Mouse (Mus musculus) olfactory bulb, adult 2 months (tissue): ENCODE measurements around the gene Pde4b. TPM values are rescaled to one million over a fixed set of nuclear protein-coding genes. Genes with fewer than 3 reads are reported as not detected.

ENCODE experiments used
- H3K27ac ChIP-seq: fragments of 200-500 bp; 2 replicates; pipeline ENCODE4 v1.5.1; 2012; ENCODE audit warnings: low read depth, low read length; ENCODE audit not compliant: insufficient read depth
- H3K4me1 ChIP-seq: fragments of 200-500 bp; 2 replicates; pipeline ENCODE4 v1.6.1; 2012; ENCODE audit warnings: low read length; ENCODE audit not compliant: control insufficient read depth, insufficient read depth
- H3K4me3 ChIP-seq: fragments of 200-500 bp; 2 replicates; pipeline ENCODE4 v1.5.1; 2012; ENCODE audit warnings: mild to moderate bottlenecking, low read depth, low read length, moderate library complexity; ENCODE audit not compliant: insufficient read depth
- CTCF ChIP-seq: fragments of 200-500 bp; IDR thresholded peaks from 2 replicates; pipeline ENCODE4 v1.5.1; 2012; ENCODE audit warnings: low read depth, mild to moderate bottlenecking, low read length, moderate library complexity; ENCODE audit not compliant: insufficient read depth
- POLR2A ChIP-seq: fragments of 200-500 bp; IDR thresholded peaks from 2 replicates; pipeline ENCODE4 v1.6.1; 2012; ENCODE audit warnings: mild to moderate bottlenecking, low read depth, low read length, moderate library complexity; ENCODE audit not compliant: insufficient read depth
- WGBS: fragments of 180-500 bp; shearing (Covaris S2); methylation state at CpG from one replicate; pipeline ENCODE4 v1.1.7; 2018; 5-methylcytosine and 5-hydroxymethylcytosine counted together
- polyA plus RNA-seq: library from polyadenylated mRNA; stranded (reverse); fragments of >200 nt; gene quantifications from 2 replicates; pipeline ENCODE4 v1.2.4, GENCODE M21; 2012; ENCODE audit warnings: low replicate concordance; ENCODE audit not compliant: missing spikeins, insufficient read depth, insufficient read length

Gene Pde4b
- polyA plus RNA-seq, 1 experiment = not detected

GRCm38 (mm10) chr4:102406848-102407247 is 319.5 kb downstream of the Pde4b start:
- TF ChIP-seq POLR2A (no peak), CTCF (no peak)
- peaks cover 3% of the 10 kb centered on the region; the same call in 1 of the 2 replicates for H3K4me1 ChIP-seq
- no peak overlapping the region for H3K4me3 ChIP-seq
- no peak overlapping the region for H3K27ac ChIP-seq
- 78% methylated on average over 3 of the region's 3 CpGs for WGBS

DNA sequence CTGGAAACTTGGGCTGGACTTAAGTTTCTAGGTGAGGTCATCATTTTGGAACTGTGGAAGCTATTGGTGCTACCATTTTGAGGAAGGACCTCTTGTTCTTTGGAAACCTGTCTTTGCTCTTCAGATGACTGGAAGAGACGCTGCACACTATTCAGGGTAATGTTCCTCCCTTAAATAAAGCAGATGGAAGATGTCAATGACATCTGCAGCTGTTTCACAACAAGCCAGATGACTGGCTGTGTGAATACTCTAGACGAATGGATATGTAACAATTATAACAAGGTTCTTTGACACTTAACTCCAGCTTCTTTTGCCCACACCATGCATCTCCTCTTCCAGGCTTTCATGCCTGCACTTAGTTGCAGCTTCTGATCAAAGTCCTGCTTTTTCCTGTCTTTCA is 320.8 kb downstream of the Pde4b start:
- H3K27ac ChIP-seq = no peak overlapping the region; the same call in 1 of the 2 replicates
- WGBS = 80% methylated on average over 2 of the region's 2 CpGs

GRCm38 (mm10) chr4:102408938-102409337 is 321.6 kb downstream of the Pde4b start:
- no peak overlapping the region for H3K27ac ChIP-seq
- peaks cover 3% of the 10 kb centered on the region; the same call in 1 of the 2 replicates for H3K4me1 ChIP-seq
- WGBS = 18% methylated on average over 4 of the region's 4 CpGs
- no peak overlapping the region for H3K4me3 ChIP-seq
- TF ChIP-seq CTCF (no peak), POLR2A (no peak)

More for the DNA sequence above, 320.8 kb downstream of the Pde4b start:
- TF ChIP-seq POLR2A = no peak
- TF ChIP-seq CTCF = no peak
- H3K4me3 ChIP-seq = no peak overlapping the region
- H3K4me1 ChIP-seq = peaks cover 3% of the 10 kb centered on the region; the same call in 1 of the 2 replicates

DNA sequence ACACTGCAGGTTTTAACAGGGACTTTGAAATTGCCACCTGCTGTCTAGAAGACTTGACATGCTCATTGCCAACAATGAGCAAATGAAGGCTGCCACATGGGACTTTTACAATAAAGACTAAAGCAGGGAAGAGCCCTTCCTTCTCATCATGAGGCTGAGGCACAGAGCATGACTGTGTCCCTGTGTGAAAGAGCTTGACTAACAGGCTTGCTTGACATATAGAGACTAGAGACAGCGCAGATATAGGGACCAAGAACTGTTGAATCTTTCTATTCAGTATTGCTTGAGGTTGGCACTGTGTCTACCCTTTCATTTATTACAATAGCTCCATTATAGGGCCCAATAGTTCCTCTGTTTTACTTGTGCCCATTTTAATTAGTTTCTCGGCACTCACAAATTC is 325.8 kb downstream of the Pde4b start:
- H3K27ac ChIP-seq = no peak overlapping the region

DNA sequence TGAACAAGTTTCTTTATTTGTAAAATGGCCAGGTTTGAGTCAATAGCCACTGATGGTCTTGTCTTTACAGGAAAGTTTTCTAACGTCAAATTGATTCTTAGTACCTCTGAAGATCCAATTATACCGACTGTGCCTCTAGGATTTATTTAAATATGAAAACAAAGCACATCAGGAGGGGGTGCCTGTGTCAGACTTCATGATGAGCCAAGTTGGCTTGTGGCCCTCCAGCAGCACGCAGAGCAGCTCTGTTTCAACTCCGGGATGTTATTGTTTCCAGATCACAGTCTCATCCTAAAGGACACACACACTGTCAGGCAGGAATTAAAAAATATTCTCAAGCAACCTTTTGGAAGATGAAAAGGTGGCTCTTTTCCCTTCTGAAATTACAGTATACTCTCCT is 326.5 kb downstream of the Pde4b start:
- Histone ChIP-seq H3K27ac (no peak overlapping the region), H3K4me1 (peaks cover 3% of the 10 kb centered on the region; the same call in 1 of the 2 replicates), H3K4me3 (no peak overlapping the region)
- no peak for TF ChIP-seq CTCF
- TF ChIP-seq POLR2A = no peak
- WGBS = 40% methylated on average over 4 of the region's 4 CpGs

More for the DNA sequence above, 325.8 kb downstream of the Pde4b start:
- WGBS = 77% methylated on average over 2 of the region's 2 CpGs
- no peak overlapping the region for H3K4me3 ChIP-seq
- no peak for TF ChIP-seq CTCF
- no peak for TF ChIP-seq POLR2A
- peaks cover 3% of the 10 kb centered on the region; the same call in 1 of the 2 replicates for H3K4me1 ChIP-seq

GRCm38 (mm10) chr4:102414610-102415009 is 327.3 kb downstream of the Pde4b start:
- Histone ChIP-seq H3K4me1 (no peaks in the 10 kb centered on the region), H3K4me3 (no peak overlapping the region), H3K27ac (no peak overlapping the region)
- WGBS = 65% methylated on average over 4 of the region's 4 CpGs
- no peak for TF ChIP-seq POLR2A
- TF ChIP-seq CTCF = no peak

- 30% methylated on average over 11 of the region's 11 CpGs for WGBS
- Histone ChIP-seq H3K27ac (peak overlapping the region; percentile 63), H3K4me1 (peaks cover 4% of the 10 kb centered on the region), H3K4me3 (peak overlapping the region; percentile 56; the same call in 1 of the 2 replicates)
- no peak for TF ChIP-seq CTCF
- no peak for TF ChIP-seq POLR2A
Measured at GRCm38 (mm10) chr4:102420794-102421397, 333.6 kb downstream of the Pde4b start.

GRCm38 (mm10) chr4:102421398-102421859 is 334.1 kb downstream of the Pde4b start:
- Histone ChIP-seq H3K4me1 (peaks cover 4% of the 10 kb centered on the region), H3K4me3 (peak overlapping the region; percentile 56), H3K27ac (peak overlapping the region; percentile 63)
- TF ChIP-seq POLR2A (no peak), CTCF (no peak)
- 11% methylated on average over 18 of the region's 18 CpGs for WGBS

- no peak overlapping the region for H3K4me3 ChIP-seq
- no peak for TF ChIP-seq POLR2A
- TF ChIP-seq CTCF = no peak
- peaks cover 4% of the 10 kb centered on the region for H3K4me1 ChIP-seq
- H3K27ac ChIP-seq = no peak overlapping the region
- WGBS = 93% methylated on average over 3 of the region's 3 CpGs
Measured at GRCm38 (mm10) chr4:102424104-102424503, 336.8 kb downstream of the Pde4b start.

- no peak for TF ChIP-seq CTCF
- TF ChIP-seq POLR2A = no peak
- H3K4me3 ChIP-seq = no peak overlapping the region
- H3K4me1 ChIP-seq = peaks cover 4% of the 10 kb centered on the region
- 69% methylated on average over 3 of the region's 3 CpGs for WGBS
- H3K27ac ChIP-seq = no peak overlapping the region
Measured at GRCm38 (mm10) chr4:102425422-102425821, 338.1 kb downstream of the Pde4b start.
